Mouse (Mus musculus): ENCODE measurements around the gene Slc29a1. TPM values are rescaled to one million over a fixed set of nuclear protein-coding genes. Genes with fewer than 3 reads are reported as not detected.
A peak's percentile ranks its signal among the peaks of the same experiment; 100 is the strongest.

The Slc29a1 gene
- polyA plus RNA-seq (2016; fragmentation: Nextera tagmentation; extraction: Ambion mirVana) = 44.7 and 47.9 TPM in 2 replicates

DNA sequence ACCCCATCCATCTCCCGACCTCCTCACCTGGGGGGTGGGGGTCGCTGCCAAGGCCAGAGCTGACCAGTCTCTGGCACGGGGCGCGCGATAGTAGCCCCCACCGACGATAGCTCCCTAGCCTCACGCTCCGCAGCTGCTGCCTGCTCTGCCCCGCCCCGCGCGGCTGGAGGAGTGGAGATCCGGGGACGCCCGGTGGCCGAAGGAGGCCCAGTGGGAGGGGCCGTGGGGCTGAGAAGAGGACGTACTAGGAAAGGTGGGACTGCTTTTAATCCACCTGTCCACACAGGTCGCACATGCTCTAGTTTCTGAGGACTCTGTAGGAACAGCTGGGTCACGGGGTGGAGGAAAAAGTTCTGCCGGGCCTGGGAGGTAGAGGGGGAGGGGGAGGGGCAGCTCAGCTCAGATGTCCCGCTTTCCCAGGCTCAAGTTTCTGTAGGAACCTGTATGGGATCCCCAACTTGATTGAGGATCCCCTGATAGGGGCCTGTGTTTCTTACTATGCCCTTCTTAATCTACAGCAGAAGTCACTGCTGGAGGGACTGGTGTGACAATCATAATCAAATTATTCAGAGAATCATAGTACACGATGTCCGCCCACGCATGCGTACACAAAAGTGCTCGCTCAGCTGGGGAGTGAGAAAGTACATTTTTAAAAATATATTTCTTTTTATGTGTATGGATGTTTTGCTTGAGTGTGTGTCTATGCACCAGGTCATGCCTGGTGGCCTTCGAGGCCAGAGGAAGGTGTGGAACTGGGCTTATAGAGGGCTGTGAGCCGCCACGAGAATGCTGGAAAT lies at the start of gene Slc29a1:
TSS of gene Slc29a1 (minus strand) at position 161 of the 797 bp plus-strand sequence.
- ATAC-seq (ENCODE audit: low FRiP score, low read depth) = no peak
- no peaks in the 10 kb centered on the region for H3K36me3 ChIP-seq
- peak within 1 kb of the TSS; percentile 74 for H3K4me2 ChIP-seq (replicated peaks)
- H3K9me3 ChIP-seq = no peaks in the 10 kb centered on the region
- peaks cover 41% of the 10 kb centered on the region for H3K27me3 ChIP-seq (replicated peaks)
- H3K4me1 ChIP-seq = peaks cover 41% of the 10 kb centered on the region
- WGBS = 18% methylated on average over 32 of the region's 32 CpGs
- peak within 1 kb of the TSS; percentile 52 for H3K9ac ChIP-seq
- peak within 1 kb of the TSS; percentile 28 for H3K4me3 ChIP-seq
- H3K27ac ChIP-seq = no peak within 1 kb of the TSS

DNA sequence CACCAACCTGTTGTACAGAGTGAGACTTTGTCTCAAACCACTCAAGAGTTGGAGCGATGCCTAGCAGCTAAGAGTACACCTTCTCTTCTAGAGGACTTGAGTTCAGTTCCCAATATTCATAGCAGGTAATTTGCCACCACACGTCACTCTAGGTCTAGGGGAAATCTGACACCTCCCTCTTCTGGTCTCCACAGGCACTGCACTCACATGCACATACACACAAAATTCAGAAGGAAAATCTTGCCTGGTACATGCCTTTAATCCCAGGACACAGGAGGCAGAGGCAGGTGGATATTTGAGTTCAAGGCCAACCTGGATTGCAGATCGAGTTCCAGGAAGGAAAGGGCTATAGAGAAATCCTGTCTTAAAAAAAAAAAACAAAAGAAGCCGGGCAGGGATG lies 44.8 kb upstream of the Slc29a1 start:
- Histone ChIP-seq H3K4me1 (no peaks in the 10 kb centered on the region), H3K4me3 (no peak overlapping the region), H3K9me3 (no peaks in the 10 kb centered on the region), H3K27ac (no peak overlapping the region), H3K36me3 (no peaks in the 10 kb centered on the region), H3K27me3 (replicated peaks) (no peaks in the 10 kb centered on the region), H3K9ac (no peak overlapping the region), H3K4me2 (replicated peaks) (no peak overlapping the region)
- no peak for ATAC-seq (ENCODE audit: low FRiP score, low read depth)
- 92% methylated on average over 4 of the region's 4 CpGs for WGBS

DNA sequence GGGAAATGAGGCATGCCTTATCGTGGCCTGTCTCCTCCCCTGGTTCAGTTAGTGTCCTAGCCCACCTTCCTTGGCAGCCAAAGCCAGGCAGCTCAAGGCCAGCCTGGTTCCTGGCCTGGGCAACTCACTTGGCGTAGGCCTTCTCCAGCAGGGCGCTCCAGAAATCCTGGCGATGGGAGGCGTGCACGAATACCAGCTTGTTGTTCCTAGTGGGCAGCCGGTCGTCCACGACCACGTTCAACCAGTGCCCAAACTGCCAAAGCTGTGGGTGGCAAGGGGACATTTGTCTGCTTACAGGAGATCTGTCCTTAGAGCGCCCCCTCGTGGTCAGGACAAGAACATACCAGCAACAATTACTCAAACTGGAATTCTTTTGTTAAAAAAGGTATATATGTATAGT lies 43.3 kb upstream of the Slc29a1 start:
- H3K9me3 ChIP-seq = no peaks in the 10 kb centered on the region
- 0 out of 2 replicates have a peak, but pooled peaks have one; percentile 53 for ATAC-seq (ENCODE audit: low FRiP score, low read depth)
- H3K4me2 ChIP-seq (replicated peaks) = no peak overlapping the region
- WGBS = 23% methylated on average over 12 of the region's 12 CpGs
- H3K36me3 ChIP-seq = no peaks in the 10 kb centered on the region
- H3K9ac ChIP-seq = no peak overlapping the region
- no peaks in the 10 kb centered on the region for H3K4me1 ChIP-seq
- no peak overlapping the region for H3K27ac ChIP-seq
- no peak overlapping the region for H3K4me3 ChIP-seq
- H3K27me3 ChIP-seq (replicated peaks) = no peaks in the 10 kb centered on the region

DNA sequence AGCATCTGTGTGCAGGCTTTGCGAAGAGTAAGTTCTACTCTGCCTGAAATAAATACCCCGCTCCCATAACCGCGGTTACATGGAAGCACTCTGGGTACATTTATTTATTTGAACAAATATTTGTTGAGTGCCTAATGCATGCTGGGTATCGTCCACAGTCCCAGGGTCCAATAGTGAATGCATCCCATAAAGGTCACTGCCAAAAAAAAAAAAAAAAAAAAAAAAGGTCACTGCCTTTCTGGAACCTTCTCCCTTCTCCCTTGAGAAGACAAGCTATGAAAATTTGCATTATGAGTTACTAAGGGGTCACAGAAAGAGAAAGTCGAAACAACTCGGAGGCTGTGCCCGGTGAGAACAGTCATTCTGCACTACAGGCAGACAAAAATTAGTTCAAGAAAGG lies 42.6 kb upstream of the Slc29a1 start:
- no peak overlapping the region for H3K4me3 ChIP-seq
- ATAC-seq (ENCODE audit: low FRiP score, low read depth) = no peak

DNA sequence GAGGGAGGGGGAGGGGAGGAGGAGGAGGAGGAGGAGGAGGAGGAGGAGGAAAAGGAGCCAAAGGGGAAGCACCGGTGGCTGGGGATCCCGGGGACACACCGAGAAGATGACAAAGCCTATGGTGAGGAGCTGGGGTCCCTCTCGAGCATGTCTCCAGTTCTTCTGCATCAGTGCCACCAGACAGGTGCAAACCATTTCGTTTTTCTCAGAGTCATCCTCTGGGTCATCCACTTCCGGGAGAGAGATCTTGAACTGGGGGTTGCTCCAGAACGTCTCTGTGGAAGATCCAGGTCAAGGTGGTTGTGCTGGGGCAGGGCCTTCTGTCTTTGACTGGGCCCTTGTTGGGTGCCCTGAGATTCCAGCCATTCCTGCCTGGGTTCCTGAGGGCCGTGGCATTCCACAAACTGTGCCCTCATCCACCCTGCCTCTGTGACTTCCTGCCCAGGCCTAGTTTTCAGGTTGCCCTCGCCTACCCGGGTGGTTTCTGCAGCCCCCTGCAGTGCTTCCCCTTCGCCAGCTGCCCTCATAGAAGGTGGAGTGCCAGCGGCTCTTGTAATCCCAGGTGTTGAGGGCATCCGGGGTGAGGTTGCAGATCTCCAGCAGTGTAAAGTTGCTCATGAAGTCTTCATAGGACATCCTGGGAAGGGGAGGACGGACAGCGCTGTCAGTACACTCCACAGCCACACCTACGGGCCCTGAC lies 39.3 kb upstream of the Slc29a1 start:
- Histone ChIP-seq H3K27me3 (replicated peaks) (no peaks in the 10 kb centered on the region), H3K4me3 (no peak overlapping the region), H3K4me2 (replicated peaks) (no peak overlapping the region), H3K27ac (no peak overlapping the region), H3K9me3 (no peaks in the 10 kb centered on the region), H3K9ac (no peak overlapping the region), H3K36me3 (no peaks in the 10 kb centered on the region), H3K4me1 (no peaks in the 10 kb centered on the region)
- ATAC-seq (ENCODE audit: low FRiP score, low read depth) = no peak
- 79% methylated on average over 16 of the region's 16 CpGs for WGBS

More for the DNA sequence above, 42.6 kb upstream of the Slc29a1 start:
- no peaks in the 10 kb centered on the region for H3K9me3 ChIP-seq
- H3K27ac ChIP-seq = no peak overlapping the region
- no peaks in the 10 kb centered on the region for H3K27me3 ChIP-seq (replicated peaks)
- no peak overlapping the region for H3K9ac ChIP-seq
- H3K4me1 ChIP-seq = no peaks in the 10 kb centered on the region
- WGBS = 92% methylated on average over 8 of the region's 8 CpGs
- H3K36me3 ChIP-seq = no peaks in the 10 kb centered on the region
- H3K4me2 ChIP-seq (replicated peaks) = no peak overlapping the region

DNA sequence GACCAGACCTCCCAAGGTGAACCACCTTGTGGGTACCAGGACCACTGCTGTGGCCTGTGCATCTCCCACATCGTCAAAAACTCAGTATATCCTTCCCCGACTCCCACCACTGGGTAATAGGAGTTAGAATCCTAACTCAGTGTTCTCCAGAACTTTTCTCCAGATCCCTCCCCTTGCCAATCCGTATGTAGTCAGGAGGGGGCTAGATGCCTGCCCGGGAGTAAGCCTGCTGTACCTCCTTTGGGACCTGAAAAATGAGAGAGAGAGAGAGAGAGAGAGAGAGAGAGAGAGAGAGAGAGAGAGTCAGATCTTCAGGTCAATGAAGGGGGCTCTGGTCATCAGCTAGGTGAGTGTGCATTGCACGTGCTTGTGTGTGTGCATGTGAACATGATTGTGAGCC lies 34.6 kb upstream of the Slc29a1 start:
- no peak for ATAC-seq (ENCODE audit: low FRiP score, low read depth)
- H3K27ac ChIP-seq = no peak overlapping the region
- peaks cover 9% of the 10 kb centered on the region; the same call in 1 of the 2 replicates for H3K4me1 ChIP-seq
- no peak overlapping the region for H3K4me2 ChIP-seq (replicated peaks)
- no peaks in the 10 kb centered on the region for H3K9me3 ChIP-seq
- no peaks in the 10 kb centered on the region for H3K27me3 ChIP-seq (replicated peaks)
- no peak overlapping the region for H3K4me3 ChIP-seq
- H3K9ac ChIP-seq = no peak overlapping the region
- H3K36me3 ChIP-seq = no peaks in the 10 kb centered on the region
- WGBS = 80% methylated on average over 5 of the region's 5 CpGs

DNA sequence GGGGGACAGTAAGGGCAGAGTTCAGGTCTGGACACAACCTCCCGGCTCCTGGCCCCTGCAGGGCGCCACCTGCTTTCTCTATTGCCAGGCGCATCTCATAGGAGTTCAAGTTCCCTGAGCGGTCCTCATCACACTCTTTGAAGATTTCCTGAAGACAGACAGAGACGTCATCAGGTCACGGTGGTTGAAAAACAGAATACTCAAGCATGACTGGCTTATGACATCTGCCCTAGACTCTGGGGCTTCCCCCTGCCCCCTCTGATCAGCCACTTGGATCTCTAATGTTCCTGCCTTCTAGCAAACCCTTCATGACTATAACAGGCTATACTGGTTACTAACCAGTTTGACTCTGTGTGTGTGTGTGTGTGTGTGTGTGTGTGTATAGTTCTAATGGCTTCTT lies 32.5 kb upstream of the Slc29a1 start:
- Histone ChIP-seq H3K9me3 (no peaks in the 10 kb centered on the region), H3K27me3 (replicated peaks) (no peaks in the 10 kb centered on the region), H3K4me2 (replicated peaks) (no peak overlapping the region), H3K9ac (no peak overlapping the region), H3K36me3 (no peaks in the 10 kb centered on the region), H3K4me1 (peaks cover 9% of the 10 kb centered on the region; the same call in 1 of the 2 replicates), H3K4me3 (no peak overlapping the region), H3K27ac (no peak overlapping the region)
- ATAC-seq (ENCODE audit: low FRiP score, low read depth) = no peak
- WGBS = 84% methylated on average over 6 of the region's 6 CpGs

DNA sequence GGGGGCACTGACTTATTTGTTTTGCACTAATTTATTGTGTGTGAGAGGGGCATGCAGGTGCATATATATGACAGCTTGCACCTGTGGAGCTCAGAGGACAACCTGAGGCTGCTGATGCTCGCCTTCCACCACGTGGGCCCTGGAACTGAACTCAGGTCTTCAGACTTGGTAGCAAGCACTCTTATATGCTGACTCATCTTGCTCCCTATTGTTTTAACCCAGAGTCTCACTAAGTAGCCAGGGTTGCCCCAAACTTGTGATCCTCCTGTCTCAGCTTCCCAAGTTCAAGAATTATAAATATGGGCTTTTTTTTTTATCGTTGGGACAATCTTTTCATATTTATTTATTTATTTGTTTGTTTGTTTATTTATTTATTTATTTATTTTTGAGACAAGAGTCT lies 31.6 kb upstream of the Slc29a1 start:
- no peak overlapping the region for H3K9ac ChIP-seq
- 60% methylated on average over 3 of the region's 3 CpGs for WGBS
- no peak for ATAC-seq (ENCODE audit: low FRiP score, low read depth)
- no peak overlapping the region for H3K27ac ChIP-seq
- H3K27me3 ChIP-seq (replicated peaks) = no peaks in the 10 kb centered on the region
- H3K36me3 ChIP-seq = no peaks in the 10 kb centered on the region
- no peaks in the 10 kb centered on the region for H3K9me3 ChIP-seq
- peak overlapping the region; percentile 82 for H3K4me2 ChIP-seq (replicated peaks)
- no peak overlapping the region for H3K4me3 ChIP-seq
- H3K4me1 ChIP-seq = peaks cover 9% of the 10 kb centered on the region; the same call in 1 of the 2 replicates

DNA sequence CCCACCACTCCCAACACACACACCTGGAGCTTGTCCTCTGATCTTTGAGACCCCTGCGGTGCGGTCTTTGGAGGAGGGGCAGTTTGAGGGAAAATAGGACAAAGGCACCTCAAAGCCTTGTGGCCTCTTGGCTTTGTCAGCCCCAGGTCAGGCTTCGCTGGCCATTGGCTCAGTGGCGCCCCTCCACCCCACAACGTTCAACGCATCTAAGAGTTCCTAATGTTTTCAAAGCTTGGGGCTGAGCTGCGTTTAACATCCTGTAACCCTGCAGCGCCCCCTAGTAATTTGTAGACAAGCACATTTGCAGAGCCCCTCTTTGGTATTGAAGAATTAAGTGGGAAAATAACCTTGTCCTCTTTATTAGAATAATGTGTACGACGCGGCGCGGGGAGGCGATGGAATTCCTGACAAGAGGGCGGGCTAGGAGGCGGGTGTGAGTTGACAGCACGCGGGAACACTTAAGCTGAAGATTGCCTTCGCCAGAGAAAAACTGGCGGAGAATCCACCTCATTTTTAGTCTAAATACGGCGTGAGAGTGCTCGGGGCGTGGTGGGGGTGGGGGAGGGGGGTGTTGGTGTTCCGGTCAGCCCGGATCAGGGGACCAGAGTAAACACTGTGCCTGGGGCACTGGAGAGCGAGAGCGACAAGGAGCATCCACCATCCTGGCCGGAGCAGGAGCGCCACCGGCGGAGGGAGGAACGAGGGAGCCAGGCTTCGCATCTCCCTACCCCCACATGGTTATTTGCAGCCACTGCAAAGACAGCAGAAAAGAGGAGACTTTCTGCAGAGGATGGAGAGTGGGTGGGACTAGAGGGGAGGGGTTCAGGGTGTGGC lies 30.7 kb upstream of the Slc29a1 start:
- Histone ChIP-seq H3K4me2 (replicated peaks) (peak overlapping the region; percentile 82), H3K36me3 (no peaks in the 10 kb centered on the region), H3K9ac (peak overlapping the region; percentile 56), H3K4me1 (peaks cover 9% of the 10 kb centered on the region; the same call in 1 of the 2 replicates), H3K9me3 (no peaks in the 10 kb centered on the region), H3K4me3 (peak overlapping the region; percentile 44), H3K27me3 (replicated peaks) (no peaks in the 10 kb centered on the region), H3K27ac (no peak overlapping the region; the same call in 1 of the 2 replicates)
- ATAC-seq (ENCODE audit: low FRiP score, low read depth) = peak; percentile 79
- 2% methylated on average over 34 of the region's 34 CpGs for WGBS

DNA sequence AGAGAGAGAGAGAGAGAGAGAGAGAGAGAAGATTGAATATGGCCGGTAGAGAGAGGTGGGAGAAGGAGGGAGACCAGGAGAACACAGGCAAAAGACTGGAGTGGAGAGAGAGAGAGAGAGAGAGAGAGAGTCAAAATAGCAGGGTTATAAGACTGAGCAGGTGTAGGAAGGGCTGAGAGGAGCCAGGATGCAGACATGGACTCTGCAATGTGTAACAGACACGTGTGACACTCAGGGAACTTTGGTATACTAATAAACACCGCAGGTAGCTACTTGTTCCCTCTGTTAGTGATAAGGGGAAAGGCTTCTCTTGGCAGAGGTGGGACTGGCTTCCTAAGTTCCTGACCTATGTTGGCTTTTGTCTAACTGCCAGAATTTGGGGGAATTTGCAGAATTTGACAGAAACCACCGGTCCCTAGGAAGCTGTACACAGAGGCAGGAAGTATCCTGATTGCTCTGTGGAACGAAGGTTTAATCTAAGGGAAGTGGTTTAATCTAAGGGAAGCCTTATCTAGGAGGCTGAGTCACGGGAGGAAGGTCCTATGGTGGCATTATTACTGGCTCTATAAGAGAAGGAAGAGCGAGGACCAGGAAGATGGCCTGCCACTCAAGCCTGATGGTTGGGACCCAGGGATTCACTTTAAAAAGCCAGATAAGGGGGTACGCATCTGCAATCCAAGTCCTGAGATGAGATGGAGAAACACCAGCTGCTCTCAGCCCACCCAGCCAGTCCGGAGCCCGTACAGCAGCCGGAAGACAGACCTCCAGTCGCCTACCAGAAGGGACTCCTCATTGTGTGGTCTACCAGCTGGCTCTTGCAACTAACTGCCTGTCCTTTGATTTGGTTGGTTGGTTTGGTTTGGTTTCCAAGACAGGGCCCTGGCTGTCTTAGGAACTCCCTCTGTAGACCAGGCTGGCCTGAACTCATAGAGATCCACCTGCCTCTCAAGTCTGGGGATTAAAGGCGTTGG lies 29.8 kb upstream of the Slc29a1 start:
- H3K36me3 ChIP-seq = no peaks in the 10 kb centered on the region
- peak overlapping the region; percentile 44; the same call in 1 of the 2 replicates for H3K4me3 ChIP-seq
- no peak overlapping the region for H3K9ac ChIP-seq
- no peaks in the 10 kb centered on the region for H3K27me3 ChIP-seq (replicated peaks)
- WGBS = 74% methylated on average over 13 of the region's 13 CpGs
- H3K4me1 ChIP-seq = peaks cover 9% of the 10 kb centered on the region; the same call in 1 of the 2 replicates
- H3K4me2 ChIP-seq (replicated peaks) = peak overlapping the region; percentile 82
- H3K27ac ChIP-seq = no peak overlapping the region
- H3K9me3 ChIP-seq = no peaks in the 10 kb centered on the region
- peak; percentile 5; the same call in 1 of the 2 replicates for ATAC-seq (ENCODE audit: low FRiP score, low read depth)

DNA sequence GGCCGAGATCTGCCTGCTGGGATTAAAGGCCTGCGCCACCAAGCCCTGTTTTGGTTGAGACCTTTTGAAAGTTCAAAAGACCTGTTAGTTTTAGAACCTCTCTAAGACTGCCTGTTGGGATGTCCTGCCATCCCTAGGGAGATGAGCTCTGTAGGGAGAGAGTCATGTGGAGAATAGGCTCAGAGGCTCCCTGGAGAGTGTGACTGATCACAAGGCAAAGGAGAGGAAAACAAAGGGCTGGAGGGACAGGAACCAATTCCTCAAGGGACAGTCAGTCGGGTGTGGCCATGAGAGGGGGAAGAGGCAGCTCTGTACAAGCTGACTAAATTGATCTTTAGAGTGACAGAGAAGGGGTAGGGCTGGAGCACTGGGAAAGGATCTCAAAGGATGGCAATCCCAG lies 28.8 kb upstream of the Slc29a1 start:
- H3K4me3 ChIP-seq = no peak overlapping the region
- no peak overlapping the region for H3K9ac ChIP-seq
- ATAC-seq (ENCODE audit: low FRiP score, low read depth) = no peak
- peaks cover 9% of the 10 kb centered on the region; the same call in 1 of the 2 replicates for H3K4me1 ChIP-seq
- no peak overlapping the region for H3K27ac ChIP-seq
- no peaks in the 10 kb centered on the region for H3K27me3 ChIP-seq (replicated peaks)
- 37% methylated on average over 3 of the region's 3 CpGs for WGBS
- H3K4me2 ChIP-seq (replicated peaks) = no peak overlapping the region
- no peaks in the 10 kb centered on the region for H3K36me3 ChIP-seq
- H3K9me3 ChIP-seq = no peaks in the 10 kb centered on the region

Data from neural tube, embryonic 12.5 days (tissue).